Comparison of ENCODE assay signal across 15 mouse cellular contexts in genomic region chr1:182618200-182618947, GRCm38 (mm10). TPM values are rescaled to one million over a fixed set of nuclear protein-coding genes. Genes with fewer than 3 reads are reported as not detected.
DNase-seq lines count a peak whose midpoint lies in the region; ATAC-seq and TF ChIP-seq lines count a peak whose summit lies in the region.
"Had no signal": no experiment of that assay in that cellular context is flagged by ENCODE, and none has a peak within 500 bp of the region (broad histone marks: within the 10 kb centered on the region; RNA-seq: fewer than 3 reads in every experiment).

No protein-coding gene starts in this region.

- H3K4me1 ChIP-seq in kidney, embryonic 15.5 days: peaks cover 18% of the 10 kb centered on the region
- peaks cover 18% of the 10 kb centered on the region for H3K4me1 ChIP-seq in hindbrain, embryonic 12.5 days
- peaks cover 13% of the 10 kb centered on the region; the same call in 1 of the 2 replicates for H3K4me1 ChIP-seq in midbrain, embryonic 14.5 days (ENCODE audit: control insufficient read depth, insufficient read depth, low read length)
- no peaks in the 10 kb centered on the region for H3K4me1 ChIP-seq in thymus, adult 2 months (replicated peaks; ENCODE audit: control insufficient read depth, insufficient read depth, low read length)
- H3K4me1 ChIP-seq: lung, embryonic 15.5 days had no signal

- no peak for TF ChIP-seq CTCF in thymus, adult 2 months (IDR thresholded peaks at IDR 0.05; ENCODE audit: borderline replicate concordance, control insufficient read depth, extremely low read depth, insufficient read depth, low read length, poor library complexity)

- TF ChIP-seq POLR2A in thymus, adult 2 months (IDR thresholded peaks at IDR 0.05; ENCODE audit: control insufficient read depth, extremely low read depth, insufficient read depth, low read length, poor library complexity): no peak

- no peak overlapping the region for H3K4me2 ChIP-seq in kidney, embryonic 15.5 days
- H3K4me2 ChIP-seq in hindbrain, embryonic 12.5 days (replicated peaks): peak overlapping the region; percentile 21; the same call in 1 of the 2 replicates
- H3K4me2 ChIP-seq in midbrain, embryonic 14.5 days (ENCODE audit: low read length): peak overlapping the region; percentile 7; the same call in 1 of the 2 replicates
- H3K4me2 ChIP-seq: lung, embryonic 15.5 days had no signal

- no peaks in the 10 kb centered on the region for H3K36me3 ChIP-seq in kidney, embryonic 15.5 days
- H3K36me3 ChIP-seq in hindbrain, embryonic 12.5 days: no peaks in the 10 kb centered on the region
- H3K36me3 ChIP-seq in midbrain, embryonic 14.5 days (ENCODE audit: control insufficient read depth, insufficient read depth, low read length): no peaks in the 10 kb centered on the region
- H3K36me3 ChIP-seq in thymus, adult 2 months (ENCODE audit: control insufficient read depth, insufficient read depth, low read length): no peaks in the 10 kb centered on the region
- H3K36me3 ChIP-seq: G1E; lung, embryonic 15.5 days had no signal

- H3K9ac ChIP-seq in kidney, embryonic 15.5 days: no peak overlapping the region
- no peak overlapping the region for H3K9ac ChIP-seq in hindbrain, embryonic 12.5 days
- no peak overlapping the region for H3K9ac ChIP-seq in midbrain, embryonic 14.5 days (replicated peaks; ENCODE audit: low read length)
- H3K9ac ChIP-seq: lung, embryonic 15.5 days had no signal

- peak; percentile 73 for ATAC-seq in kidney, embryonic 15.5 days (replicated peaks; ENCODE audit: low FRiP score)
- peak; percentile 90 for ATAC-seq in hindbrain, embryonic 12.5 days (ENCODE audit: low FRiP score)
- peak; percentile 68; the same call in 1 of the 2 replicates for ATAC-seq in midbrain, embryonic 14.5 days (ENCODE audit: low FRiP score, low TSS enrichment)

- no peaks in the 10 kb centered on the region for H3K9me3 ChIP-seq in kidney, embryonic 15.5 days (replicated peaks)
- no peaks in the 10 kb centered on the region for H3K9me3 ChIP-seq in hindbrain, embryonic 12.5 days (replicated peaks)
- H3K9me3 ChIP-seq in midbrain, embryonic 14.5 days (ENCODE audit: control insufficient read depth, low read length): no peaks in the 10 kb centered on the region
- H3K9me3 ChIP-seq: lung, embryonic 15.5 days had no signal

- intact Hi-C loops in heart, postnatal 36 days (cut with DNase I): no loop called here

- no peak for DNase-seq in kidney, postnatal 36 days
- DNase-seq in embryo, embryonic 9.5 days (ENCODE audit: extremely low spot score): peak; percentile 27
- peak; percentile 83 for DNase-seq in midbrain, embryonic 14.5 days
- DNase-seq in heart, postnatal 36 days: no peak
- DNase-seq in testis, postnatal 10 days (ENCODE audit: low spot score): no peak
- DNase-seq in thymus, adult 2 months: no peak
- DNase-seq: cerebellum, adult 18-20 months; gastrocnemius, postnatal 14 days had no signal

- H3K27ac ChIP-seq in kidney, embryonic 15.5 days: no peak overlapping the region
- peak overlapping the region; percentile 73 for H3K27ac ChIP-seq in hindbrain, embryonic 12.5 days
- H3K27ac ChIP-seq in midbrain, embryonic 14.5 days (replicated peaks; ENCODE audit: low read depth, low read length): peak overlapping the region; percentile 71
- no peak overlapping the region for H3K27ac ChIP-seq in thymus, adult 2 months (ENCODE audit: control insufficient read depth, insufficient read depth, low read length)
- H3K27ac ChIP-seq: lung, embryonic 15.5 days had no signal

- H3K4me3 ChIP-seq in kidney, embryonic 15.5 days (replicated peaks): no peak overlapping the region
- H3K4me3 ChIP-seq in hindbrain, embryonic 12.5 days: no peak overlapping the region
- H3K4me3 ChIP-seq in midbrain, embryonic 14.5 days (replicated peaks; ENCODE audit: low read depth, low read length): no peak overlapping the region
- H3K4me3 ChIP-seq in thymus, adult 2 months (ENCODE audit: control insufficient read depth, insufficient read depth, low read length): no peak overlapping the region
- H3K4me3 ChIP-seq: lung, embryonic 15.5 days had no signal

- WGBS in kidney, embryonic 15.5 days: 73% methylated on average over 16 of the region's 16 CpGs
- WGBS in hindbrain, embryonic 12.5 days: 47% methylated on average over 16 of the region's 16 CpGs
- WGBS in midbrain, embryonic 14.5 days: 45% methylated on average over 16 of the region's 16 CpGs
- WGBS in thymus, adult 2 months: 92% methylated on average over 16 of the region's 16 CpGs

- H3K27me3 ChIP-seq in kidney, embryonic 15.5 days: no peaks in the 10 kb centered on the region
- no peaks in the 10 kb centered on the region for H3K27me3 ChIP-seq in hindbrain, embryonic 12.5 days
- no peaks in the 10 kb centered on the region for H3K27me3 ChIP-seq in midbrain, embryonic 14.5 days (ENCODE audit: control insufficient read depth, insufficient read depth, low read length)
- H3K27me3 ChIP-seq in thymus, adult 2 months (ENCODE audit: control insufficient read depth, insufficient read depth, low read length): no peaks in the 10 kb centered on the region
- H3K27me3 ChIP-seq: lung, embryonic 15.5 days had no signal

RNA-seq across cellular contexts. Expression of gene Capn8, which starts 53.6 kb away (rescaled TPM):
- polyA plus RNA-seq in kidney, embryonic 15.5 days (2015; fragmentation: Nextera tagmentation; extraction: Ambion mirVana): 0.19 TPM in 1 of 2 replicates, not detected in the other
- not detected in 2 replicates for polyA plus RNA-seq in hindbrain, embryonic 12.5 days (2016; fragmentation: Nextera tagmentation; extraction: Ambion mirVana)
- polyA plus RNA-seq in midbrain, embryonic 14.5 days (2014; fragmentation: Nextera tagmentation; extraction: Ambion mirVana): 0.28 TPM in 1 of 2 replicates, not detected in the other
- total RNA-seq in heart, postnatal 36 days (2021): not detected
- polyA plus RNA-seq in thymus, adult 2 months (2012; rRNA removed): 0.08 and 0.12 TPM in 2 replicates
- total RNA-seq: G1E; gastrocnemius, postnatal 14 days; left cerebral cortex, postnatal 10 days had no signal
- polyA plus RNA-seq: G1E; heart, postnatal 0 days; kidney, embryonic 14.5 days; lung, embryonic 15.5 days had no signal

Comparison
In these comparisons a context has a peak if more than half of its experiments do, and no peak if none do; other contexts are left out.
1. H3K27ac ChIP-seq: peak in hindbrain, embryonic 12.5 days (single experiment) and midbrain, embryonic 14.5 days (single experiment); none in kidney, embryonic 15.5 days (single experiment) and thymus, adult 2 months (single experiment).
2. DNase-seq: peak in embryo, embryonic 9.5 days (single experiment) and midbrain, embryonic 14.5 days (single experiment); none in kidney, postnatal 36 days (0 of 2), heart, postnatal 36 days (0 of 2), testis, postnatal 10 days (single experiment) and thymus, adult 2 months (single experiment).
3. Peak in every context shown above with its lines, with median percentiles within 50 percentile points of each other: ATAC-seq.